Mouse (Mus musculus) c-Kit-negative CD71-positive TER-119-positive erythroid progenitor cells, embryonic 14.5 days (primary cell): ENCODE measurements around the gene Gbp10.
"Not testable (repeated sequence)": the region's sequence is repeated elsewhere in the genome, so short reads cannot be mapped to it uniquely, and the experiment has no call there.

Experiments
- DNase-seq: peaks from one replicate; pipeline ENCODE4 v3.0.0-alpha.2; 2013; ENCODE audit warnings: low read depth, low spot score

Gene Gbp10

DNA sequence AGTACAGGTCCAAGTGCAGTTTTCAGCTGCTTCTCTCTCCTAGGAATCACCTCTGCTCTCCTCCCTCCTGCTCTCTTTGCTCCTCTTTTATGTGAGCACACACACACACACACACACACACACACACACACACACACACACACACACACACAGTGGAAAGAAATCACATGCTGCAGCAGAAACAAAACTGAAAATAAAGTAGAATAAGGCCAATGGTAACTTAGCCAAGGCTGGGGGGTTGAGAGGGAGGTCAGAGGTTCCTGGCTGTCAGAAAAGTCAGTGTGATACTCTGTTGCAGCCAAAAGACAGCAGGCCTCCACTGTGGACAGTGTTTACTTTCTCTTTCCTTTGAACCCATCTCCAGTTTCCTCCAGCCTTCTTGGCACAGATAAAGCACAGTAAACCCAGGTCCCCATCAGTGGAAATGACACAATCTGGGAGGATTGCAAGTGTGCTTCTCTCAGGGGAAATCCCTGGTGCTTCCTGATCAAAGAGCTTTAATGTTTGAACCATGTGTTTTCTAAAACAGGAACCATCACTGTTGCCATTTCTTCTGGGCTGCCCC is at the start of gene Gbp10:
Gene Gbp10, minus strand, starts transcription at position 51 of the 565 bp plus-strand sequence.
- not testable (repeated sequence) for DNase-seq

GRCm38 (mm10) chr5:105260673-105261072 is 21.3 kb upstream of the Gbp10 start:
- DNase-seq, result not testable (repeated sequence)

GRCm38 (mm10) chr5:105252491-105252890 is 13.2 kb upstream of the Gbp10 start:
- DNase-seq, result no peak

GRCm38 (mm10) chr5:105244741-105245140 is 5.4 kb upstream of the Gbp10 start:
- DNase-seq, result not testable (repeated sequence)

DNA sequence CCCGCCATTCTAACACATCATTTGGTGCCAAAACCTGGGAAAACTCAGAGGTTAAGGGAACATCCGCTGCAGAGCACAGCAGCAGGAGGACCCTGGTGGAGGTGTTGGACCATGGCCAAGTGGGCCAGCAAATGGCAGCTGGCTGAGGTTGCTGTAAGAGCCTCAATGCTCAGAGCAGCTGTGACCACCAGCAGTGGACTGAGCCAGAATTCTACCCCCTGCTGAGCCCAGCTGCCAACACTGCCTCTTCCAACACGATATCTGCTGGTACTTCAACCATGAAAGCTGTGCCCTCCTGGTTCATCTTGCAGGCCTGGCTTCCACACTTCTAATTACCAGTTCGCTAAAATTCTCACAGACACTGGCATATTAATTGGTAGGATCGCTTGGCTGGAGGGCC is 1.6 kb upstream of the Gbp10 start:
- not testable (repeated sequence) for DNase-seq

DNA sequence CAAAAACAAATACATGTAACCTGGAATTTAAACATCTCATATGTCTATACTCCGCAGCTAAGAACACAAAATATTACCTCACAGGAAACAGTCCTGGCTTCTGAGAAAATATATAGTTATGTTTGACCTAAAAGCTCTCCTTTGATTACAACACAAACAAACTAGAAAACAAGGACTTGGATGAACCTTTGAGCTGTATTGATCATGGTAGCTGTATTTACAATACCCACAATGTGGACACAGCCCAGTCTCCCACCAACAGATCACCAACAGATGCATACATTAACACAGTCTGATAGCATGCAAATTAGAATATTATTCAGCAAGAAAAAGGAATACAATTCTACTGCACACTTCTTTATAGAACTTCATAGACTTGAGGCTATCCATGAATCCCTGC is 931 bp downstream of the Gbp10 start:
- DNase-seq, result not testable (repeated sequence)

DNA sequence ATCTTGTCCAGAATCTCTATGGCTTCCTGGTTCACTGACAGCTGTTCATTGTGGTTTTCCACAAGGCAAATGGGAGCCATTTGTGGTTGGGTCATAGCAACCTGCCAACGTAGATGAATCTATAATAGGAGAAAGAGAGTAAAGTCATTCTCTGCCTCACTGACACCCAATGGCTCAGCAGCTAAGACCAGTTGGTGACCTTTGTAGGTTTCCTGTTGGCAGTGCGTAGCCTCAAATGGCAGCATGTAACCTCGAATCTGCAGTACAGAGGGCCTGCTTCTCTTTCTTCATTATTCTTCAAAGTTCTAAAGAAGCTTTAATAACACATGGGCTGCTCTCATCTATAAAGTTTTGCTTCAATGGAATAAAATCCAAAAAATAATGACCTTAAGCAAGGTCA is 3.3 kb downstream of the Gbp10 start:
- DNase-seq, result not testable (repeated sequence)

- DNase-seq, result not testable (repeated sequence)
Observed at GRCm38 (mm10) chr5:105208957-105209356, 30.4 kb downstream of the Gbp10 start.

DNA sequence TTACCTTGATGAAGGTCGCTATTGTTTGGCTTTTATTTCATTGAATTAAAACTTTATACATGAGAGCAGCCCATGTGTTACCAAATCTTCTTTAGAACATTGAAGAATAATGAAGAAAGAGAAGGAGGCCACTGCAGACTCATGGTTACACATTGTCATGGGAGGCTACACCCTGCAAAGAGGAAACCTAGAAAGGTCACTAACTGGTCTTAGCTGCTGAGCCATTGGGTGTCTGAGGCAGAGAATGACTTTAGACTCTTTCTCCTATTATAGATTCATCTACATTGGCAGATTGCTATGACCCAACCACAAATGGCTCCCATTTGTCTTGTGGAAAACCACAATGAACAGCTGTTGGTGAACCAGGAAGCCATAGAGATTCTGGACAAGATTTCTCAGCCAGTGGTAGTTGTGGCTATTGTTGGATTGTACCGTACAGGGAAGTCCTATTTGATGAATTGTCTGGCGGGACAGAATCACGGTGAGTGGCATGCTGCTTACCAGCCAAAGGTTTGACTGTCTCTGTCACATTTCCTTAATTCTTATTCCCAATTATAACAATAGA is 38.5 kb downstream of the Gbp10 start:
- DNase-seq, result not testable (repeated sequence)

DNA sequence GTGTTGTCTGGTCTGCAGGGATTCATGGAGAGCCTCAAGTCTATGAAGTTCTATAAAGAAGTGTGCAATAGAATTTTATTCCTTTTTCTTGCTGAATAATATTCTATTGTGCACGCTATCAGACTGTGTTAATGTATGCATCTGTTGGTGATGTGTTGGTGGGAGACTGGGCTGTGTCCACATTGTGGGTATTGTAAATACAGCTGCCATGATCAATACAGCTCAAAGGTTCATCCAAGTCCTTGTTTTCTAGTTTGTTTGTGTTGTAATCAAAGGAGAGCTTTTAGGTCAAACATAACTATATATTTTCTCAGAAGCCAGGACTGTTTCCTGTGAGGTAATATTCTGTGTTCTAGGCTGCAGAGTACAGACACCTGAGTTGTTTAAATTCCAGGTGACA is 40.2 kb downstream of the Gbp10 start:
- DNase-seq, result not testable (repeated sequence)

DNA sequence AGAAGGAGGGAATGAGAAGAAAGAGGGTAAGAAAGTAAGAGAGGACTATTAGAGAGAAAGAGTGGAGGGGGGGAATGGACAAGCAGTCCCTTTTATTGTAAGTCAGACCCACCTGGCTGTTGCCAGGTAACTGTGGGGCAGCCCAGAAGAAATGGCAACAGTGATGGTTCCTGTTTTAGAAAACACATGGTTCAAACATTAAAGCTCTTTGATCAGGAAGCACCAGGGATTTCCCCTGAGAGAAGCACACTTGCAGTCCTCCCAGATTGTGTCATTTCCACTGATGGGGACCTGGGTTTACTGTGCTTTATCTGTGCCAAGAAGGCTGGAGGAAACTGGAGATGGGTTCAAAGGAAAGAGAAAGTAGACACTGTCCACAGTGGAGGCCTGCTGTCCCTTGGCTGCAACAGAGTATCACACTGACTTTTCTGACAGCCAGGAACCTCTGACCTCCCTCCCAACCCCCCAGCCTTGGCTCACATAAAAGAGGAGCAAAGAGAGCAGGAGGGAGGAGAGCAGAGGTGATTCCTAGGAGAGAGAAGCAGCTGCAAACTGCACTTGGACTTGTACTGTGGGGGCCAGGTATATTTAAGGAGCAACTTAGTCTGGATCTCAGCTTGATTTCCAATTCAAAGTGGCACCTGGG is 41.3 kb downstream of the Gbp10 start:
- not testable (repeated sequence) for DNase-seq

- not testable (repeated sequence) for DNase-seq
Observed at GRCm38 (mm10) chr5:105196308-105196707, 43.0 kb downstream of the Gbp10 start.

DNA sequence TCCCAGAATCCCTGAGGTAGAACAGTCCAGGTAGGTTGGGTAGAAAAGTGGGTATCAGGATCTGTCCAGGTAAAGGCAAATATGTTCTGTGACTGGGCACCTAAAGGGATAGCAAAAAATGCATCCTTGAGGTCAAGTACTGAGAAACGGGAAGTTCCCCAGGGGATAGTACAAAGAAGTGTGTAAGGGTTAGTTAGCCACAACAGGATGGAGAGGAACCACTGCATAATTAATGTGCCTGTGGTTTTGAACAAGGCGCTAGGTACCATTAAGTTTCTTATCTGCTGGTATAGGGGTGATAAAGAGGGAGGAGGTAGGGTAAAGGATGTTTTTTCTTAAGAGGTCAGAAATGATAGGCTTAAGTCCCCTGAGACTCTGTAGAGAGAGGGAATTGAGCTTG is 46.8 kb downstream of the Gbp10 start:
- DNase-seq, result not testable (repeated sequence)

DNA sequence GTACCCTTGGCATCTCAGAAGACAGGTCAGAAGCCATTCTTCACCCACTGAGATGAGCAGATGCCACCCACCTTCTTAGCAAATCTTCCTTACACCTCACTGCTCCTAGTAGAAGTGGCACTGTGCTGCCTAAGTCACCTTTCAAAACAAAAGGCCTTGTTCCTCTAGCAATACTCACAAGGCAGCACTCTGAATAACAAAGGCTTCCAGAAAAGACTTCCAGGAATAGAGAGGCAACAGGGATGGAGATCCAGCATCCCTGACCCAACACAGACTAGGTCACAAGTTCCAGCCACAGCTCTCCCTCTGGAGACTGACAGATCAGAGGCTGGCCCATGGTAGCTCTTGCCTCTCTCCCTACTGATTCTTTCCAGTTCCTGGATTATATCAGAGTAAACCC is 57.9 kb downstream of the Gbp10 start:
- DNase-seq, result no peak
